Mouse (Mus musculus): ENCODE results near the gene Rbm4. TPM values are rescaled to one million over a fixed set of nuclear protein-coding genes. Genes with fewer than 3 reads are reported as not detected.
A peak's percentile ranks its signal among the peaks of the same experiment; 100 is the strongest.
"Not testable (repeated sequence)": the region's sequence is repeated elsewhere in the genome, so short reads cannot be mapped to it uniquely, and the experiment has no call there.

The Rbm4 gene
- polyA plus RNA-seq, 1 experiment, result 43.8 TPM

DNA sequence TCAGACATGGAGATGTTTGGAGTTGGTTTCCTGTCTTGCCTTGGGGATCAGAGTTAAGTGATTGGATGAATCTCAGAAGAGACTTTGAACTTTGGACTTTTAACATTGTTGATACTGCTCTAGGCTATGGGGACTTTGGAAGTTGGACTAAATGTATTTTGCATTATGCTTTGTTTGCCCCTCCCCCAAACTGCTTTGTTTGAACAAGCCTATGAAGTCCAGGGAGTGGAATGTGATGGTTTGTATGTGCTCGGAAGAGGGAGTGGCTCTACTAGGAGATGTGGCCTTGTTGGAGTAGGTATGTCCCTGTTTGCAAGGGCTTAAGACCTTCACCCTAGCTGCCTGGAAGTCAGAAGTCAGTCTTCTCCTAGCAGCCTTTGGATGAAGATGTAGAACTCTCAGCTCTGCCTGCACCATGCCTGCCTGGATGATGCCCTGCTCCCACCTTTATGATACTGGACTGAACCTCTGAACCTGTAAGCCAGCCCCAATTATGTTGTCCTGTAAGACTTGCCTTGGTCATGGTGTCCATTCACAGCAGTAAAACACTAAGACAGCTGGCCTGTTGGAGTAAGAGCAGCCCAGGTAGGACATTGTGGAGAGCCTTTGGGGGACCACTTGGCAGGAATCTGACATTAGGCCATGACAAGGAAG lies 23.6 kb upstream of the Rbm4 start:
- peaks cover 3% of the 10 kb centered on the region for H3K79me2 ChIP-seq (ENCODE audit: control insufficient read depth, insufficient read depth)

DNA sequence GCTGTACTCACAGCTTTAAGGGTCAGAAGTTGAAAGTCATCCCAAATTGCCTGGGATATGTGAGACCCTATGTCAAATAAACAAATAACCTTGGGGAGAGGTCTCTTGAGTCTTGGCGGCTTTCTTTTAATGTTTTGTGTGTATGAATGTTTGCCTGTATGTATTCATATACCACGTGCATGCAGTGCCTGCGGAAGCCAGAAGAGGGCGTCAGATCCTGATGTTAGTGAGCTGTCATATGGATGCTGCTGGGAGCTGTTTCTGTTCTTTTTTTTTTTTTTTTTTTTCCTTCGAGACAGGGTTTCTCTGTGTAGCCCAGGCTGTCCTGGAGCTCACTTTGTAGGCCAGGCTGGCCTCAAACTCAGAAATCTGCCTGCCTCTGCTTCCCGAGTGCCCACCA lies 19.3 kb upstream of the Rbm4 start:
- Histone ChIP-seq H3K79me2 (ENCODE audit: control insufficient read depth, insufficient read depth) (peaks cover 43% of the 10 kb centered on the region), H3K36me3 (ENCODE audit: control insufficient read depth, insufficient read depth) (peaks cover under 1% of the 10 kb centered on the region), H3K79me3 (ENCODE audit: low read depth) (peaks cover 33% of the 10 kb centered on the region), H3K27me3 (ENCODE audit: control insufficient read depth, insufficient read depth, insufficient read length) (no peaks in the 10 kb centered on the region), H3K4me3 (ENCODE audit: insufficient read depth, poor library complexity, severe bottlenecking) (no peak overlapping the region), H3ac (ENCODE audit: control insufficient read depth, insufficient read length, low read depth) (no peak overlapping the region)
- TF ChIP-seq MYOG (IDR thresholded peaks at IDR 0.05; ENCODE audit: control insufficient read depth, extremely low read depth, insufficient read length) (no peak), CEBPB (IDR thresholded peaks at IDR 0.05; ENCODE audit: low read depth) (no peak), FOSL1 (IDR thresholded peaks at IDR 0.05; ENCODE audit: insufficient read depth, low read length, poor library complexity, severe bottlenecking) (no peak), MYOD1 (IDR thresholded peaks at IDR 0.05; ENCODE audit: control insufficient read depth, insufficient read length, low read depth) (no peak), USF1 (IDR thresholded peaks at IDR 0.05; ENCODE audit: low read depth) (no peak), MAX (IDR thresholded peaks at IDR 0.05) (no peak), CTCF (IDR thresholded peaks at IDR 0.05; ENCODE audit: control insufficient read depth, insufficient read depth, insufficient read length) (no peak)

More for the DNA sequence above, 23.6 kb upstream of the Rbm4 start:
- TF ChIP-seq MYOG (IDR thresholded peaks at IDR 0.05; ENCODE audit: control insufficient read depth, extremely low read depth, insufficient read length), result no peak
- no peak for TF ChIP-seq USF1 (IDR thresholded peaks at IDR 0.05; ENCODE audit: low read depth)
- no peak for TF ChIP-seq MAX (IDR thresholded peaks at IDR 0.05)
- no peak for TF ChIP-seq MYOD1 (IDR thresholded peaks at IDR 0.05; ENCODE audit: control insufficient read depth, insufficient read length, low read depth)
- no peak for TF ChIP-seq CTCF (IDR thresholded peaks at IDR 0.05; ENCODE audit: control insufficient read depth, insufficient read depth, insufficient read length)
- TF ChIP-seq FOSL1 (IDR thresholded peaks at IDR 0.05; ENCODE audit: insufficient read depth, low read length, poor library complexity, severe bottlenecking), result no peak
- TF ChIP-seq CEBPB (IDR thresholded peaks at IDR 0.05; ENCODE audit: low read depth), result no peak
- Histone ChIP-seq H3K27me3 (ENCODE audit: control insufficient read depth, insufficient read depth, insufficient read length) (no peaks in the 10 kb centered on the region), H3K36me3 (ENCODE audit: control insufficient read depth, insufficient read depth) (no peaks in the 10 kb centered on the region), H3ac (ENCODE audit: control insufficient read depth, insufficient read length, low read depth) (no peak overlapping the region), H3K79me3 (ENCODE audit: low read depth) (peaks cover 3% of the 10 kb centered on the region), H3K4me3 (ENCODE audit: insufficient read depth, poor library complexity, severe bottlenecking) (no peak overlapping the region)

- not testable (repeated sequence) for H3K36me3 ChIP-seq (ENCODE audit: control insufficient read depth, insufficient read depth); H3K27me3 ChIP-seq (ENCODE audit: control insufficient read depth, insufficient read depth, insufficient read length)
- Histone ChIP-seq H3K79me2 (ENCODE audit: control insufficient read depth, insufficient read depth) (peaks cover 49% of the 10 kb centered on the region), H3ac (ENCODE audit: control insufficient read depth, insufficient read length, low read depth) (peak overlapping the region; percentile 31), H3K79me3 (ENCODE audit: low read depth) (peaks cover 39% of the 10 kb centered on the region), H3K4me3 (ENCODE audit: insufficient read depth, poor library complexity, severe bottlenecking) (peak overlapping the region; percentile 74)
These were observed 18.7 kb upstream of the Rbm4 start for GRCm38 (mm10) chr19:4812334-4812949.

DNA sequence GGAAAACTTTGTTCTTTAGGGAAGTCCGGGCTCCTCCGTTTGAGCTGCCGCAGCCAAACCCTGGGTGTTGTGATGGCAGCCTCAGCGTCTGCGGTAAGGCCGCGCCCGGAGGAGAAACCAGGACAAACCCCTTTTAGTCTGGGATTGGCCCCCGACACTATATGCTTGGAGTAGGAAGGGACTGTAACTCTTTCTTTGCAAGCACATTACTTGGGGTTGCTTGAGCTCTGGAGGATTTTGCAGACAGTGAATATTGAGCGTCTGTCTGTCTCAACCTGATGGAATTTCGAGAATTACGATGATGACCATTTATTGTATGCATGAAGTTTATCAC lies 18.2 kb upstream of the Rbm4 start:
- H3K79me2 ChIP-seq (ENCODE audit: control insufficient read depth, insufficient read depth), result peaks cover 55% of the 10 kb centered on the region
- TF ChIP-seq USF1 (IDR thresholded peaks at IDR 0.05; ENCODE audit: low read depth) (no peak), FOSL1 (IDR thresholded peaks at IDR 0.05; ENCODE audit: insufficient read depth, low read length, poor library complexity, severe bottlenecking) (no peak), CEBPB (IDR thresholded peaks at IDR 0.05; ENCODE audit: low read depth) (no peak), CTCF (IDR thresholded peaks at IDR 0.05; ENCODE audit: control insufficient read depth, insufficient read depth, insufficient read length) (no peak)
- H3K36me3 ChIP-seq (ENCODE audit: control insufficient read depth, insufficient read depth), result peaks cover 7% of the 10 kb centered on the region

GRCm38 (mm10) chr19:4811063-4811908 lies 17.6 kb upstream of the Rbm4 start, which contains the start of the genes Gm21992 and Rbm14:
Gene Gm21992, minus strand, starts transcription at chr19:4811612.
Gene Rbm14, minus strand, starts transcription at chr19:4811634.
- H3K4me3 ChIP-seq (ENCODE audit: insufficient read depth, poor library complexity, severe bottlenecking), result peak within 1 kb of the TSS; percentile 74
- H3ac ChIP-seq (ENCODE audit: control insufficient read depth, insufficient read length, low read depth), result peak within 1 kb of the TSS; percentile 84
- H3K79me3 ChIP-seq (ENCODE audit: low read depth), result peaks cover 50% of the 10 kb centered on the region
- H3K79me2 ChIP-seq (ENCODE audit: control insufficient read depth, insufficient read depth), result peaks cover 60% of the 10 kb centered on the region
- peaks cover 10% of the 10 kb centered on the region for H3K36me3 ChIP-seq (ENCODE audit: control insufficient read depth, insufficient read depth)
- TF ChIP-seq CEBPB (IDR thresholded peaks at IDR 0.05; ENCODE audit: low read depth) (no peak), MAX (IDR thresholded peaks at IDR 0.05) (peak; percentile 40)
- H3K27me3 ChIP-seq (ENCODE audit: control insufficient read depth, insufficient read depth, insufficient read length), result no peaks in the 10 kb centered on the region

More for the DNA sequence above, 18.2 kb upstream of the Rbm4 start:
- Histone ChIP-seq H3K4me3 (ENCODE audit: insufficient read depth, poor library complexity, severe bottlenecking) (peak overlapping the region; percentile 74), H3ac (ENCODE audit: control insufficient read depth, insufficient read length, low read depth) (peak overlapping the region; percentile 84), H3K79me3 (ENCODE audit: low read depth) (peaks cover 45% of the 10 kb centered on the region), H3K27me3 (ENCODE audit: control insufficient read depth, insufficient read depth, insufficient read length) (no peaks in the 10 kb centered on the region)

DNA sequence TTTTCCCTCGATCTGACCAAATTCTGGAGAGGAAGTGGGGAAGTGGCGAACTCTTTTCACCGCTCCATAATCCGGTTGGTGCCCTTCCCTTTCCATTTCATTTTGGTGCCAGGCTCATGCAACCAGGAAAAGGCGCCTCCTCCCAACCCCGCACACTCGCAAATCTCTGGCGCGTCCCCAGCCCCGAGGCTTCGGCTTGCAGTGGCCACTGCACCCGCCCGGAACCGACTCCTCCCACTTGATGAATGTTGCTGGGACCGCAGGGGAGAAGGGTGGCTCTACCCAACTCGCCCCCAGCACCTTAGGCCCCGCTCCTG lies 17.0 kb upstream of the Rbm4 start:
- Histone ChIP-seq H3K4me3 (ENCODE audit: insufficient read depth, poor library complexity, severe bottlenecking) (peak overlapping the region; percentile 74), H3K36me3 (ENCODE audit: control insufficient read depth, insufficient read depth) (peaks cover 11% of the 10 kb centered on the region)
- TF ChIP-seq MYOD1 (IDR thresholded peaks at IDR 0.05; ENCODE audit: control insufficient read depth, insufficient read length, low read depth) (no peak), MAX (IDR thresholded peaks at IDR 0.05) (no peak), CEBPB (IDR thresholded peaks at IDR 0.05; ENCODE audit: low read depth) (no peak), FOSL1 (IDR thresholded peaks at IDR 0.05; ENCODE audit: insufficient read depth, low read length, poor library complexity, severe bottlenecking) (no peak), MYOG (IDR thresholded peaks at IDR 0.05; ENCODE audit: control insufficient read depth, extremely low read depth, insufficient read length) (no peak), USF1 (IDR thresholded peaks at IDR 0.05; ENCODE audit: low read depth) (no peak), CTCF (IDR thresholded peaks at IDR 0.05; ENCODE audit: control insufficient read depth, insufficient read depth, insufficient read length) (no peak)

More for the DNA sequence above, 17.0 kb upstream of the Rbm4 start:
- Histone ChIP-seq H3K79me2 (ENCODE audit: control insufficient read depth, insufficient read depth) (peaks cover 66% of the 10 kb centered on the region), H3ac (ENCODE audit: control insufficient read depth, insufficient read length, low read depth) (peak overlapping the region; percentile 69), H3K27me3 (ENCODE audit: control insufficient read depth, insufficient read depth, insufficient read length) (no peaks in the 10 kb centered on the region), H3K79me3 (ENCODE audit: low read depth) (peaks cover 56% of the 10 kb centered on the region)

Measured in C2C12 (cell line).